Mouse (Mus musculus): ENCODE data around the gene Gtf2h4. TPM values are rescaled to one million over a fixed set of nuclear protein-coding genes. Genes with fewer than 3 reads are reported as not detected.
A peak's percentile ranks its signal among the peaks of the same experiment; 100 is the strongest.

Gene Gtf2h4
- polyA plus RNA-seq, 2 experiments from 2014 or later = 28.3 to 37.7 TPM

DNA sequence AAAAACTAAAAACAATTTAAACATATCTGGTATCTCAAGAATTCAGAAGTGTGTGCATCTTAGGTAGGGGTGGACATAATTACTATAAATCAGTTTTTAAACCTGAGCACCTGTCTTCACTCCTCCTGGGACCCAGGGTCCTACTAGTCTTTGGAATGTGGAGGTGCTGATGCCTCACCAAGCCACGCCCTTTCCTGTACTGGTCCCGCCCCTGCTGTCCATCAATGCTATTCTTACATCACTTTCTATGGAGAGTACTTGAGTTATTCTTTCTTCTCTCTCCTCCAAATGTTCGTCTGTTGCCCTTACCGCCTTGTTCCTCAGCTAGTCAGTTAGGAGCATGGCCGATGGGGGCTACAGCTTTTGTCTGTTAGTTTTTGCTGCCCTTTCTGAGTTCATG, 37.2 kb downstream of the Gtf2h4 start:
- ATAC-seq = no peak

- ATAC-seq = peak; percentile 55
Observed at GRCm38 (mm10) chr17:35635699-35636111, 37.8 kb downstream of the Gtf2h4 start.

DNA sequence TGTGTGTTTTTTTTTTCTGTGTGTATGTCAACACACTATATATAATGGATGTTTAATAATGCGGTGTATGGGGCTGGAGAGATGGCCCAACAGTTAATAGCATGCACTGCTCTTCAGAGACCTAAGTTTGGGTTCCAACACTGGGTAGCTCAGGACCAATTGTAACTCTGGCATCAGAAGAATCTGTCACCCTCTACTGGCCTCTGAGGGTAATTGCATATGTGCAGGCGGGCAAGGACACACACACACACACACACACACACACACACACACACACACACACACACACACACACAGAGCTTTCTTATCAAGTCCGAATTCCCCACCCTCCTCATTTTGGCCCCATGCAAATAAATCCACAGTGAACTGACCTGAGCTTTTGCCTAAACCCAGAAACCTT, 38.3 kb downstream of the Gtf2h4 start:
- ATAC-seq = no peak

DNA sequence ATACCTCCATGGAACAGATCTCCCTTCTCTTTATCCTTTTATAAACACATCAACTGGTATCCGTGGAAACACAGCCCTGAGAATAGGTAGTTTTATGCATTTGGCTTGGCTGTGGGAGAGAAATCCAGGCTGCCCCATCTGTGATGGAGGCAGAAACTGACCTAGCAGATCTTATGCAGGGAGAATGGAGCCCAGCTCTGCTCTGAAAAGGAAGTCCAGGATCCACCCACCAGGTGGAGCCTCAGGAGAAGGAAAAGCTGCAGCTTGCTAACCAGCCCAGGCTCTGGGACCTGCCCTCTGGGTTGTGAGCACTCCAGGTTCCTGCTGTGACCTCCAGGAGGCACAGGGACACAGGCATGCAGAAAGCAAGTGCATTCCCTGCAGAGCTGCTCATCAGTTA, 39.5 kb downstream of the Gtf2h4 start:
- ATAC-seq = no peak

GRCm38 (mm10) chr17:35626537-35626936, 47.0 kb downstream of the Gtf2h4 start, which contains the start of gene Gm9573:
Gene Gm9573 (minus strand): TSS chr17:35626637.
- ATAC-seq = no peak

Other genes starting within 250 kb of the Gtf2h4 start
- gene H2-Q6, start 248.9 kb downstream of the Gtf2h4 start, polyA plus RNA-seq (2017; shearing (Covaris generic)) = 100 to 1,000 TPM; 488 to 605 TPM
- gene H2-Q7, start 234.6 kb downstream of the Gtf2h4 start, polyA plus RNA-seq (2017; shearing (Covaris generic)) = 1,000 to 10,000 TPM; 1,046 to 1,058 TPM
- gene H2-Q10, start 203.7 kb downstream of the Gtf2h4 start, polyA plus RNA-seq (2017; shearing (Covaris generic)) = 10 to 100 TPM; 15.0 to 23.6 TPM
- gene Pou5f1, start 167.7 kb downstream of the Gtf2h4 start, polyA plus RNA-seq (2017; shearing (Covaris generic)) = under 1 TPM in 1 of 2 experiments, not detected in 1; 0.31 TPM
- gene Tcf19, start 156.9 kb downstream of the Gtf2h4 start, polyA plus RNA-seq (2017; shearing (Covaris generic)) = 10 to 100 TPM; 17.1 to 22.0 TPM
- gene Cchcr1, start 156.6 kb downstream of the Gtf2h4 start, polyA plus RNA-seq (2017; shearing (Covaris generic)) = 1 to 10 TPM; 5.5 to 7.6 TPM
- gene Psors1c2, start 140.5 kb downstream of the Gtf2h4 start, polyA plus RNA-seq (2017; shearing (Covaris generic)) = under 1 TPM in 1 of 2 experiments, not detected in 1; 0.65 TPM
- not detected for gene Cdsn, start 121.6 kb downstream of the Gtf2h4 start, polyA plus RNA-seq (2017; shearing (Covaris generic))
- not detected for gene 2300002M23Rik, start 106.3 kb downstream of the Gtf2h4 start, polyA plus RNA-seq (2017; shearing (Covaris generic))
- gene Sfta2, start 72.2 kb downstream of the Gtf2h4 start, polyA plus RNA-seq (2017; shearing (Covaris generic)) = not detected
- not detected for gene Gm9573, start 47.1 kb downstream of the Gtf2h4 start, polyA plus RNA-seq (2017; shearing (Covaris generic))
- gene Mucl3, start 30.0 kb downstream of the Gtf2h4 start, polyA plus RNA-seq (2017; shearing (Covaris generic)) = under 1 TPM; 0.16 to 0.46 TPM
- 10 to 100 TPM; 11.1 to 15.2 TPM for gene Vars2, start 6.1 kb downstream of the Gtf2h4 start, polyA plus RNA-seq (2017; shearing (Covaris generic))
- under 1 TPM; 0.65 TPM for gene Ddr1, start 30.9 kb upstream of the Gtf2h4 start, polyA plus RNA-seq (2017; shearing (Covaris generic))
- 1 to 10 TPM; 1.1 to 1.9 TPM for gene Ier3, start 147.9 kb upstream of the Gtf2h4 start, polyA plus RNA-seq (2017; shearing (Covaris generic))
- 10 to 100 TPM; 24.3 to 30.7 TPM for gene Flot1, start 149.5 kb upstream of the Gtf2h4 start, polyA plus RNA-seq (2017; shearing (Covaris generic))
- gene Tubb5, start 164.6 kb upstream of the Gtf2h4 start, polyA plus RNA-seq (2017; shearing (Covaris generic)) = 100 to 1,000 TPM; 564 to 602 TPM
- gene Mdc1, start 167.8 kb upstream of the Gtf2h4 start, polyA plus RNA-seq (2017; shearing (Covaris generic)) = 10 to 100 TPM; 10.9 to 13.2 TPM
- 10 to 100 TPM; 35.5 to 43.5 TPM for gene Nrm, start 187.6 kb upstream of the Gtf2h4 start, polyA plus RNA-seq (2017; shearing (Covaris generic))
- gene Ppp1r18, start 191.9 kb upstream of the Gtf2h4 start, polyA plus RNA-seq (2017; shearing (Covaris generic)) = 100 to 1,000 TPM; 222 to 223 TPM
- 10 to 100 TPM; 13.4 to 39.3 TPM for gene Dhx16, start 206.1 kb upstream of the Gtf2h4 start, polyA plus RNA-seq (2017; shearing (Covaris generic))
- 10 to 100 TPM; 12.6 to 15.3 TPM for gene 2310061I04Rik, start 223.7 kb upstream of the Gtf2h4 start, polyA plus RNA-seq (2017; shearing (Covaris generic))
- 10 to 100 TPM; 10.3 to 16.9 TPM for gene Atat1, start 236.3 kb upstream of the Gtf2h4 start, polyA plus RNA-seq (2017; shearing (Covaris generic))
- 10 to 100 TPM; 59.8 to 82.8 TPM for gene Mrps18b, start 242.7 kb upstream of the Gtf2h4 start, polyA plus RNA-seq (2017; shearing (Covaris generic))
- gene Ppp1r10, start 242.7 kb upstream of the Gtf2h4 start, polyA plus RNA-seq (2017; shearing (Covaris generic)) = 10 to 100 TPM; 44.9 to 53.5 TPM